Mouse (Mus musculus) stomach, embryonic 16.5 days (tissue): ENCODE measurements at regions not wholly inside any gene's neighbourhood (a gene's known extent, or its start where the extent isn't known, plus 50 kb on each side); places are given as distances from the start of the nearest gene placed in this dataset.

Experiments
- ATAC-seq: fragments of 200-750 bp; cut with Nextera tagmentation; 2 replicates; pipeline ENCODE4 v1.8.0; 2017; ENCODE audit warnings: moderate number of reproducible peaks, moderate TSS enrichment; ENCODE audit not compliant: insufficient read depth, low FRiP score
- H3K27ac ChIP-seq: fragments of 300-500 bp; sonication (generic); 2 replicates; pipeline ENCODE4 v1.5.1; 2014; ENCODE audit warnings: low read length
- H3K27me3 ChIP-seq: fragments of 300-500 bp; sonication (generic); 2 replicates; pipeline ENCODE4 v1.6.1; 2014; ENCODE audit warnings: low read length, control low read depth, mixed read lengths; ENCODE audit not compliant: control insufficient read depth, insufficient read depth
- H3K36me3 ChIP-seq: fragments of 300-500 bp; sonication (generic); 2 replicates; pipeline ENCODE4 v1.6.1; 2014; ENCODE audit warnings: low read length; ENCODE audit not compliant: control insufficient read depth, insufficient read depth
- H3K4me1 ChIP-seq: fragments of 300-500 bp; sonication (generic); 2 replicates; pipeline ENCODE4 v1.6.1; 2014; ENCODE audit warnings: low read length, control low read depth, mixed read lengths; ENCODE audit not compliant: control insufficient read depth, insufficient read depth
- H3K4me2 ChIP-seq: fragments of 300-500 bp; sonication (generic); 2 replicates; pipeline ENCODE4 v1.6.1; 2014; ENCODE audit warnings: low read depth, low read length, mixed read lengths
- H3K4me3 ChIP-seq: fragments of 300-500 bp; sonication (generic); replicated peaks from 2 replicates; pipeline ENCODE4 v1.5.1; 2014; ENCODE audit warnings: mild to moderate bottlenecking, low read length
- H3K9ac ChIP-seq: fragments of 300-500 bp; sonication (generic); 2 replicates; pipeline ENCODE4 v1.6.1; 2014; ENCODE audit warnings: low read length
- H3K9me3 ChIP-seq: fragments of 300-500 bp; sonication (generic); replicated peaks from 2 replicates; pipeline ENCODE4 v1.6.1; 2016; ENCODE audit warnings: low read length, control low read depth; ENCODE audit not compliant: control insufficient read depth
- WGBS: fragments of 180-500 bp; shearing (Covaris S2); extraction: QIAGEN DNeasy Blood & Tissue Kit; methylation state at CpG from one replicate; pipeline ENCODE4 v1.1.7; 2014; 5-methylcytosine and 5-hydroxymethylcytosine counted together

DNA sequence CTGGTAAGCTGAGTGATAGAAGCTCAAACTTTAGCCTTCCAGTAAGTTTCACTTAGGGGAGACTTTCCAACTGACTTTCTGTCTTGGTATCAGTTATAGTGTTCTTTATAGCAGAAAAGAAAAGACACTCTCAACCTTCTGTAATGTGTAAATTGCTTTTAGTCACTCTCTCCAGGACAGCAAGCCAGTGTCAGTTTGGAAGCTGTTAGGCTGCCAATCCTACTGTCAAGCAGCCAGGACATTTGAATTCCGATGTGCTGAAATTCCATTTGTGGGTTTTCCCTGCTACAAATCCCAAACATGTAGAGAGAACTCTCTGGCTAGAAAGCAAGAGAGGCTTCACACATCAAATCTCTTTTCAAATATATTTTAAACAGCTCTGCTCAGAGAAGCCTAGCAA, 390.4 kb downstream of the Olfm4 start:
- no peaks in the 10 kb centered on the region for H3K9me3 ChIP-seq
- no peak overlapping the region for H3K4me3 ChIP-seq
- H3K4me1 ChIP-seq: no peaks in the 10 kb centered on the region
- H3K4me2 ChIP-seq: no peak overlapping the region
- WGBS: 75% methylated on average over 1 of the region's 1 CpGs
- H3K27me3 ChIP-seq: no peaks in the 10 kb centered on the region
- no peak overlapping the region for H3K9ac ChIP-seq
- no peak overlapping the region for H3K27ac ChIP-seq
- no peak for ATAC-seq
- no peaks in the 10 kb centered on the region for H3K36me3 ChIP-seq

DNA sequence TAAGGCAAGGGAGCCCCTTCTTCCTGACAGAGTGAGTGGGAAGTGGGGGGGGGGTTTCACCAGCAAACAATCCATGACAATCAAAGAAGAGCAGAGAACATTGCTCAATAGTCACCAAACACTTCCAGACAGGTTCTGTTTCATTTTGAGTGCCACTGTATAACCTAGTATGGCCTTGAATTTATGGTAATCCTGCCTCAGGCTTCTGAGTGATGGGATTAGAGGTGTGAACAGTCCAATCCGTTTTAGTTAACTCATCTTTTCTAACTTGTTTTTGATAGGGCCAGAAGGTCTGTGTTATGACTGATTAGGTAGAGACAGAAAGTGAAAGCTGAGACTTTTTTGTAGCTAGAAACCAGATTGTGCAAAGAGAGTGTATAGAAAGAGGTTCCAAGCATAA, 393.2 kb downstream of the Olfm4 start:
- Histone ChIP-seq H3K4me1 (no peaks in the 10 kb centered on the region), H3K9me3 (no peaks in the 10 kb centered on the region), H3K4me2 (no peak overlapping the region), H3K4me3 (no peak overlapping the region), H3K27ac (no peak overlapping the region), H3K36me3 (no peaks in the 10 kb centered on the region), H3K9ac (no peak overlapping the region), H3K27me3 (no peaks in the 10 kb centered on the region)
- WGBS: 44% methylated on average over 1 of the region's 1 CpGs
- no peak for ATAC-seq

DNA sequence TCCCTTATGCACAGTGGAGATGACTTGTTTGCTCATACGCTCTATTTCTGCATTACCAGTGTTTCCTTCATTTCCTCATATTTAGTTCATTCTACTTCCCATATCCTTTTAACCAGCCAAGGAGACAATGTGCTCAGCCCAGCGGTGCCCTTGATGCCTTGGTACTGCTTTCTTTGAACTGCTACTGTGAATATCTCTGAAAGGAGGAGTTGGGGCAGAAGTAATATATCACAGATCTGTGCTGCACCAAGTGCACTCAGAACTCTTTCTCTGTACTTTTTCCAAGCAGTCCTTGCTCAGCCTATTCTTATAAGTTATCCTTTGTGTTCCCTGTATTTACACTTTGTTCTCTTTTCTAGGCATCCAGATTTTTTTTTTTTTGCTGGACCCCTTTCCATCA, 407.5 kb downstream of the Olfm4 start:
- no peaks in the 10 kb centered on the region for H3K4me1 ChIP-seq
- H3K27ac ChIP-seq: no peak overlapping the region
- no peak overlapping the region for H3K4me2 ChIP-seq
- no peaks in the 10 kb centered on the region for H3K9me3 ChIP-seq
- no peak overlapping the region for H3K4me3 ChIP-seq
- WGBS: 77% methylated on average over 2 of the region's 2 CpGs
- H3K36me3 ChIP-seq: no peaks in the 10 kb centered on the region
- ATAC-seq: no peak
- no peaks in the 10 kb centered on the region for H3K27me3 ChIP-seq
- no peak overlapping the region for H3K9ac ChIP-seq

DNA sequence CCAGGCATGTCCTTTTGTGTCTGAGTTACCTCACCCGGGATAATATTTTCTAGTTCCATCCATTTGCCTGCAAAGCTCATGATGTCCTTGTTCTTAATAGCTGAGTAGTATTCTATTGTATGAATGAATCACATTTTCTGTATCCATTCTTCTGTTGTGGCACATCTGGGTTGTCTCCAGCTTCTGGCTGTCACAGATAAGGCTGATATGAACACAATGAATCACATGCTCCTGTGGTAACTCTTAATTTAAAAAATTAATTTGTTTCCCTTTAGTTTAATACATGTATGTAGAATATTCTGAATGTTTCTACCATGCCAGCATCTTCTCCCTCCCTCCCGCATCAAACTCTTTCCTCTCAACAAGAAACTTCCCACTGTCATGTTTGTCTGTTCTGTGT, 424.4 kb downstream of the Olfm4 start:
- Histone ChIP-seq H3K27me3 (no peaks in the 10 kb centered on the region), H3K27ac (no peak overlapping the region), H3K4me3 (no peak overlapping the region), H3K9me3 (no peaks in the 10 kb centered on the region), H3K4me2 (no peak overlapping the region), H3K36me3 (no peaks in the 10 kb centered on the region), H3K9ac (no peak overlapping the region), H3K4me1 (no peaks in the 10 kb centered on the region)
- 91% methylated on average over 2 of the region's 2 CpGs for WGBS
- no peak for ATAC-seq

DNA sequence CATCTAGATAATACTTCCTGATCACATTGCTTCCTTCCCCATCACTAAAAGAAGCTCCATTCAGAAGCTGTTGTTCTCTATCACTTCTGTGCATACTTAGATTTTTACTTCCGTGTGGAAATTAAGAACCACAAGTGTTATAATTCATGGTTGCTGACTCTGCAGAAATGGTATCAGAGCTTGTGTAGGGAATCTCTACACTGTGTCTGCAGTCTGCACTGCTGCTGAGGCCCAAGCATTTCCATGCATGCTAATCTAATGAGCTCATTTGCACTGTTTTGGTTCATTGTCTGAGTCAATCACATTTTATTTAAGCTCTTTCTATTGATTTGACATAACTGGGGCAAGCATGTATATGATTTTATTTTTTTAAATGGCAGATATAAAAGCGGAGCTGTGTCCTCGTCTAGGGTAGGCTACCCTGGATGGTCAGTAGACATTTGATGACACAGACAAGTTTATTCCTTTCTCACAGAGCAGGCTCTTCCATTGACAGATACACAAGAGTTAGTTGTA, 435.0 kb downstream of the Olfm4 start:
- no peaks in the 10 kb centered on the region for H3K27me3 ChIP-seq
- H3K4me3 ChIP-seq: no peak overlapping the region
- H3K27ac ChIP-seq: no peak overlapping the region
- H3K36me3 ChIP-seq: no peaks in the 10 kb centered on the region
- WGBS: 88% methylated on average over 3 of the region's 3 CpGs
- H3K4me2 ChIP-seq: no peak overlapping the region
- no peaks in the 10 kb centered on the region for H3K4me1 ChIP-seq
- no peaks in the 10 kb centered on the region for H3K9me3 ChIP-seq
- H3K9ac ChIP-seq: no peak overlapping the region
- ATAC-seq: no peak

DNA sequence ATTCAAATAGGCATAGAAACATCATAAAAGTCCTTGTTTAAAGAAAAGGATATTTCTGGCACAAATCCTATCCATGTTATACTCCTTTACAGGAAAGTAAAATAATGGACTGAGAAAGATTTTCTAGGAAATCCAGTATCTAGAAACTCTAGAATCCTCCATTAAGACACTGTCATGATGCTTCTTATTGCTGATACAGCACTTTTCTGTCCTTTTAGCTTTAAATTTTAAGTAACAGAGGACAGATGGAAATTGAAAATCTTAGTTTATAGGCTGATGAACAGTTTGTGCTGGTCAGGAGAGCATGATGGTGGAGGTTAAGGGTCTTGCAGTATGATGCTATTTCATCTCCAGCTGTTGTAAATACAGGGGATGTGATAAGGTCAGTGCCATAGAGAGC, 459.9 kb downstream of the Olfm4 start:
- Histone ChIP-seq H3K36me3 (no peaks in the 10 kb centered on the region), H3K9me3 (no peaks in the 10 kb centered on the region), H3K27ac (no peak overlapping the region), H3K4me3 (no peak overlapping the region), H3K4me1 (no peaks in the 10 kb centered on the region), H3K27me3 (no peaks in the 10 kb centered on the region), H3K9ac (no peak overlapping the region), H3K4me2 (no peak overlapping the region)
- no peak for ATAC-seq

DNA sequence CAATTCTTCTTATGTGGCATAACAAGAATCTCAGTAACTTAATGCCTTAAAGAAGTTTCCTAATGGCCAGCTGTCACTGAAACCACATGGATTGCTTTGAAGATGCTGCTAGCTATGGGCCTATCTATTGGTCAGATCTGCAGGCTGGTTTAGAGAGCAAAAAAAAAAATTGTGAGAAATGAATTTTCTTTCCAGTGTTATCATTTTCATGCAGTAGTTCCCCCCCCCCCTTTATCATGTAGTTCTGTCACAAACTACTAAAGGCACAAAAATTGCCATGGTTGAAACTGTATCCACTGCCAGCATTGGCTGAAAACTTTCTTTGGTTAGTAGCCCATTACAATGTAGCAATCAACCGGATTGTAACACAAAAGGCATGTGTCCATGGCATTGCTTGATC, 487.6 kb downstream of the Olfm4 start:
- Histone ChIP-seq H3K9ac (no peak overlapping the region), H3K27ac (no peak overlapping the region), H3K4me1 (no peaks in the 10 kb centered on the region), H3K36me3 (no peaks in the 10 kb centered on the region), H3K4me3 (no peak overlapping the region), H3K4me2 (no peak overlapping the region), H3K9me3 (no peaks in the 10 kb centered on the region), H3K27me3 (no peaks in the 10 kb centered on the region)
- WGBS: 61% methylated on average over 1 of the region's 1 CpGs
- ATAC-seq: no peak

DNA sequence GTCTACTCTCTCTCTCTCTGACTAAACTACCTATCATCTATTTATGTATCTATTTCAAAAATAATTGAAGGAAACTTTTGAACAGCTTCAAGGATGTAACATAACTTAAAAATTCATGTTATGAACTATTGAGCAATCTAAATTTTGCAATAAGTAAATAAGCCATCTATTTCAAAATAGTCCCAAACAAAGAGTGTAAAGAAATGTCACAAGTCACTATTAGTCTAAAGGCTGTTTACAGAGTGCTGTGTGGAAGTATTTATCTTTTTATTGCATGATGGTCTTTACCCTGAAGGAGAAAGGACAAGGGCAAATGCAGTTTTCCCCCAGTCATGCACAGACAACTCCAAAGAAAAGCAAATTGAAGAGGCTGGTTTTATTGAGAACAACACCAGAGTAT, 496.0 kb downstream of the Olfm4 start:
- no peak for ATAC-seq

DNA sequence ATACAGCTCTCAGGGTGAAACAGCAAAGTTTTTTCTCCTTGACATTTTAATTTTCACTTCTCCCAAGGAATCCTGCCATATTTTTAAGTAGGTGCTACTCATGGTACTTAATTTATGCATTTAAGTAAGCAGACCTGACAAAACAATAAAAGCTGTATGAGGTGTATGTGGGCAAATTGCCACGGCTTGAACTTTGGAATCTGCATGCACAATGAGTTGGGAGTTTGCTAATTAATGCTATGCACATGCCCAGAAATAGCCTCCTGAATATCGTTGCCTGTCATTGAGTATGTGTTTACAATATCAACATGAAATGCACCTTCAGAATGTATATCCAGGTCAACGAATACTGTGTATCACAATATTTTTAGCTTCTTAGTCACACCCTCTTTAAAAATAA, 498.9 kb downstream of the Olfm4 start:
- H3K4me3 ChIP-seq: no peak overlapping the region
- no peak overlapping the region for H3K9ac ChIP-seq
- 76% methylated on average over 3 of the region's 3 CpGs for WGBS
- H3K4me2 ChIP-seq: no peak overlapping the region
- ATAC-seq: no peak
- H3K4me1 ChIP-seq: no peaks in the 10 kb centered on the region
- no peak overlapping the region for H3K27ac ChIP-seq
- no peaks in the 10 kb centered on the region for H3K9me3 ChIP-seq
- H3K27me3 ChIP-seq: no peaks in the 10 kb centered on the region
- H3K36me3 ChIP-seq: no peaks in the 10 kb centered on the region

More for the DNA sequence above, 496.0 kb downstream of the Olfm4 start:
- no peak overlapping the region for H3K27ac ChIP-seq
- H3K9ac ChIP-seq: no peak overlapping the region
- H3K4me2 ChIP-seq: no peak overlapping the region
- no peaks in the 10 kb centered on the region for H3K9me3 ChIP-seq
- H3K36me3 ChIP-seq: no peaks in the 10 kb centered on the region
- H3K4me3 ChIP-seq: no peak overlapping the region
- H3K27me3 ChIP-seq: no peaks in the 10 kb centered on the region
- no peaks in the 10 kb centered on the region for H3K4me1 ChIP-seq

DNA sequence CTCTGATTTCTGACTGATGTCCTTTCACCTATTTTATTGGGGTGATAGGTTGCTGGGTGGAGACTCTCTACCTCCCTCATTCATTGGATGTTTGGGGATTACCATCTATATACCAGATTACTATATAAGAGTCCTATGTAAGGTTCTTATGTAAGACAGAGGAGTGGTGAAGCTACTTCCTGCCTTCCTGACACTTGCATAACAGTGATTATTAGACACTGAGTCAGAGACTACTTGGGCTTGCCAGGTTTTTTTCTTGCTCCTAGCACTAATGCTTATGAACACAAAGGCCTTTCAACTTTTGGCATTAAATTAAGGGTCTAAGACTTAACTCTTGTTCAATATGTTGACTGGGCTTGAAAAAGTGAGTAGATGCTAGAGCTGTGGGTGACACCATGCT, 500.4 kb downstream of the Olfm4 start:
- ATAC-seq: no peak
- Histone ChIP-seq H3K4me1 (no peaks in the 10 kb centered on the region), H3K9me3 (no peaks in the 10 kb centered on the region), H3K9ac (no peak overlapping the region), H3K4me2 (no peak overlapping the region), H3K36me3 (no peaks in the 10 kb centered on the region), H3K27ac (no peak overlapping the region), H3K27me3 (no peaks in the 10 kb centered on the region), H3K4me3 (no peak overlapping the region)
